Mouse (Mus musculus): ENCODE data around the gene Rrnad1.
A peak's percentile ranks its signal among the peaks of the same experiment; 100 is the strongest.
"Not testable (repeated sequence)": the region's sequence is repeated elsewhere in the genome, so short reads cannot be mapped to it uniquely, and the experiment has no call there.

The Rrnad1 gene

DNA sequence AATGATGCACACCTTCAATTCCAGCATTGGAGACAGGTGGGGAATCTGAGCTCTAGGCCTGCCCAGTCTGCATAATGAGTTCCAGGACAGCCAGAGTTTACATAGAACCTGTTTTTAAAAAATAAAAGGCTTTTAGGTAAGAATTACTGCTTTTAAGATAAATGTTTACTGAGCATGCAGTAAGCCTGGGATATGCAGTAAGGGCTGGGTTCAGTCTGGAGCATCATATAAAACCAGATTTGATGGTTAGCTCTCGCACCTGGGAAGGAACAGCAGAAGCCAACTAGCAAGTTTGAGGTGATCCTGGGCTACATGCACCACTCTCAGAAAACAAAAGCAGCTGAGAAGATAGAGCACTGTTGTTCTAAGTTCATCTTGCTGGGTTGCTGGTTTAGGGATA, 12.0 kb downstream of the Rrnad1 start:
- DNase-seq (ENCODE audit: low spot score), result no peak

GRCm38 (mm10) chr3:87916990-87917389, 13.5 kb downstream of the Rrnad1 start:
- DNase-seq (ENCODE audit: low spot score), result no peak

GRCm38 (mm10) chr3:87913891-87914290, 16.6 kb downstream of the Rrnad1 start:
- no peak for DNase-seq (ENCODE audit: low spot score)

DNA sequence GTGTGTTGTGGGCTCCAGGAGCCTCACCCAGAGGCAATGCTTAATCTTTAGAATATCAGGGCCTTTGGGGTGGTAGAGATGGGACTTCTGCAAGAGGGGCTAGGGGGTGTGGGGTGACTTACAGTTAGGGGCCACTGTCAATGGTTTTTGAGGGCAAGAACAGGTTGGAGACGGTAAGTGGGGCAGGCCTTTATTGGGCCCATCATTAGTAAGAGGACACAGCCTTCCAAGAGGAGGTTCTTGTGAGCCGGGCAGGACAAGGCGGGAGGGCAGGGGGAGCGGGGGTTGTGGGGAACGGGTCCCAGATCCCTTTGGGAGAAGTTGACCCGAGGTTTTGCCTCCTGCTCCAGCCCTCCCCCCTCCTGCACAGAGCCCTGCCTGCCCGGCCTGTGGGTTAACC, 17.0 kb downstream of the Rrnad1 start:
- no peak for DNase-seq (ENCODE audit: low spot score)

- peak; percentile 35 for DNase-seq (ENCODE audit: low spot score)
Measured at GRCm38 (mm10) chr3:87910573-87911141, 19.9 kb downstream of the Rrnad1 start.

DNA sequence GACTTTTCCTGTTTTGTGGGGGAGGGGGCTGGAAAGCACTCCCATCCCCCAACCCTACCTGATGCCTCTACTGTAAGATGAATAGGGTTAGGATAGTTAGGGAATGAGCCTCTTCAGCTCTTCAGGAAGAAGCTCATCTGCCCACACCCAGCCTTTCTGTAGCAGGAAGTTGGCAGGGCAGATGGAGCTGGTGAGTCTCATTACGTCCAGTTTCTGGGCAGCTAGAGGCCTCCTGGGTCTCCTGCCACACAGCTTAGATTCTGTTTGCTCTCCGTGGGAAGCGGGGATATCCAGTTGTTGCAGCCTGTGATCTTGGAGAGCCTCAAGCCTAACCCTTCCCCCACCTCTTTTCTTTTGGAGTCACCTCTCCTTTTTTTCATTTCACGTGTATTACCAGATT, 20.6 kb downstream of the Rrnad1 start:
- no peak for DNase-seq (ENCODE audit: low spot score)

- no peak for DNase-seq (ENCODE audit: low spot score)
Measured at GRCm38 (mm10) chr3:87909381-87909780, 21.1 kb downstream of the Rrnad1 start.

GRCm38 (mm10) chr3:87907906-87908305, 22.6 kb downstream of the Rrnad1 start:
- DNase-seq (ENCODE audit: low spot score), result no peak

DNA sequence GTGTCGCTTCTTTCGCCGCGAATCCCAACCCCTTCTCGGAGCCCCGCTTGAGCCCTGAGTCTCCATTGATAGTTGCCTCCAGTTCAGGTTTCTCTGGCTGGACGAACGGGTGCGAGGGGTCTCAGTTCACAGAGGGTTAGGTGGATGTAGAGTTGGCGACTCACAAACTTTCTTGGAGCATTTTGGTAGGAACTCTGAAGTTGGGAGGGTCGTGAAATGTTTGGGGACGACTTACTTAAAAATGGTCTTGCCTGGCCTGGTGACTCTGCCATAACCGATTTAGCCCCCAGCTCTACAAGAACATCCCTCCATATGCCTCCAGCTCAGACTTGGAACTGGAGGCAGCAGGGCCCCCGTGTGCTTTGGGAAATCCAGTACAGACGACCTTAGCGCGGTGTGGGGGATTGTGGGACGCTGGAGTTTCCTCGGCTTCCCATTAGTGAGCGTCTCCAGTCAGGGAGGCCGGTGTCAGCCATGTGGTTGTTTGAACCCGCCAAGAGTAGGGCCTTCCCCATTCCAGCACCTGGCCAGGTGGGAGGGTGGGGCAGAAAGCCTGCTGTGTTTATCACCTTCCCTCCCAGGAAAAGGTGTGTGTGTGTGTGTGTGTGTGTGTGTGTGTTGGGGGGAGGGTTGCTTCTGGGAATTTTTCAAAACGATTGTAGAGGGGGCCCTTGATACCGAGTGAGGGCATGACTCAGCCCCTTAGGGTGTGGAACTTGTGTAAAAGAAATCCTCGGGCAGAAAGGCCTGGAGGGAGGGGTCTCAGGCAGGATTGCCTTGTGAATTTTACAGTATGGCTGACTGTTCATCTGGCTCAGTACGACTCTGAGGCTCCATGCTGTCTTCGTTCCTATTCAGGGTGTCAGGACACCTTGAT, 23.3 kb downstream of the Rrnad1 start:
- peak; percentile 25 for DNase-seq (ENCODE audit: low spot score)

DNA sequence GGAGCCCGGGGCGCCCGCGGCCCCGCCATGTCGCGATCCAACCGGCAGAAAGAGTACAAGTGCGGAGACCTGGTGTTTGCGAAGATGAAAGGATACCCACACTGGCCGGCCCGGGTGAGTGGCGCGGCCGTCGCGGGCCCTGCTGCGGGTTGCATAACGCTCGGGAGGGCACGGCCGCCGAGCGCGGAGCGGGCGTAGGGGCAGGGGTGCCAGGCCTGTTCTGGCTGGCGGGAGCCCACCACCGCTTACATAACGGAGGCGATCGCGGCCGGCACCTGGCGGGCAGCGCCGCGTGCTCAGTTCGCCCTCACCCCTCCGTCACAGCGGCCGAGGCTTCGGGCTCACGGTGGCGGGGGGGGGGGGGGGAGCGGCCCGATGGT, 23.9 kb downstream of the Rrnad1 start:
- peak; percentile 46 for DNase-seq (ENCODE audit: low spot score)

GRCm38 (mm10) chr3:87905880-87906485, 24.5 kb downstream of the Rrnad1 start, which contains the start of gene Hdgf:
Gene Hdgf (plus strand): TSS chr3:87906321.
- peak; percentile 73 for DNase-seq (ENCODE audit: low spot score)

DNA sequence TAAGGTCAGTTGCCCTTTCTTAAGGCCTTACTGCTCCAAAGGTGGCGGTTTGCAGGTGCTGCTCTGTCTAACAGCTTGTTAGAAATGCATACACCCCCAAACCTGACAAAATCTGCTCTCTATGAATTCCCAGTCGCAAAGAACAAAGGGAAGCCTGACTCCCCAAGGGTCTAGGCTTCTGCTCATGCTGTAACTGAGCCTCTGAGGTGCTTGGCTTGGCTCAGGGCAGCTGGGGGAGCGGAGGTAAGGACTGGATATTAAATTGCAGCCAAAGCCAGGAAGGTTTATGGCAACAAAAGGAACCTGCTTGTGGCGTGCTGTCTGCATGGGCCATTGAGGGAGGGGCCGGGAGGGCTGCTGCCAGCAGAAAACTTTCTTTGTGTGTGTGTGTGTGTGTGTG, 26.7 kb downstream of the Rrnad1 start:
- no peak for DNase-seq (ENCODE audit: low spot score)

DNA sequence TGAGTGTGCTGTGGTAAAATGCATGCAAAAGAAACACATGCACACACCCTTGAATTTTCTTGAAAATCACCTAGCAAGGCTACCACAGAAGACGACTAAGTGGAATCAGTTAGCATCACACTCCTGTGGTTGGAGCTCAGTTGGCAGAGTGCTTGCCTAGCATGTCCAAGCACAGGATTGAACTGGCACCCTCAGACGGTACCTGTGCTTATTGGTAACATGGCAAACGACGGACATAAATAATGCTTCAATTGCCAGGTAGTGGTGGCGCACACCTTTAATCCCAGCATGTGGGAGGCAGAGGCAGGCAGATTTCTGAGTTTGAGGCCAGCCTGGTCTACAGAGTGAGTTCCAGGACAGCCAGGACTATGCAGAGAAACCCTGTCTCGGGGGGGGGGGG, 28.6 kb downstream of the Rrnad1 start:
- DNase-seq (ENCODE audit: low spot score), result not testable (repeated sequence)

DNA sequence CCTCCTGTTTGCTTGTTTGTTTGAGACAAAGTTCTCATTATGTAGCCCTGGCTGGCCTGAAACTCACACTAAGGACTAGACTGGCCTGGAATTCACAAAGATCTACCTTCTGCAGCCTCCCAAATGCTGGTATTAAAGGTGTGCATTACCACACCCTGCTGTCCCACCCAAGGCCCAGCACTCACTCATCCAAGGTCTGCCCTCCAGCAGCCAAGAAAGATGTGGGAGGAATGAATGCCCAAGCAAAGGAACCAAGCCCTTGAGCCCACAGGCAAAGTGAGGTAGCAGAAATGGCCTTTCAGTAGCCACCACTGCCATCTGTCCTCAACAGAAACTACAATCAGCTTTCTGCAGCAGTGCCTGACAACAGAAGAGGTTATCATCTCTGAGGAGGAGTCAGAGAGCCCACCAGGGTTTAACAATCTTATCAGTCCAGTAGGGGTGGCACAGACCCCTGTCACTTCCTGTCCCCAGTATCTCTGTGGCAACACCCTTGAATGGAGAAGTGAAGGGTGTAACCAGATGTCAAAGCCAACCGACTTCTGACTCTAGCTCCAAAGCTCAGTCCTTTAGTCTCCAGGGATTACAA, 29.4 kb downstream of the Rrnad1 start:
- no peak for DNase-seq (ENCODE audit: low spot score)

- no peak for DNase-seq (ENCODE audit: low spot score)
Measured at GRCm38 (mm10) chr3:87899776-87900175, 30.7 kb downstream of the Rrnad1 start.

- no peak for DNase-seq (ENCODE audit: low spot score)
Measured at GRCm38 (mm10) chr3:87899266-87899665, 31.3 kb downstream of the Rrnad1 start.

GRCm38 (mm10) chr3:87893367-87893905, 37.1 kb downstream of the Rrnad1 start:
- DNase-seq (ENCODE audit: low spot score), result no peak

DNA sequence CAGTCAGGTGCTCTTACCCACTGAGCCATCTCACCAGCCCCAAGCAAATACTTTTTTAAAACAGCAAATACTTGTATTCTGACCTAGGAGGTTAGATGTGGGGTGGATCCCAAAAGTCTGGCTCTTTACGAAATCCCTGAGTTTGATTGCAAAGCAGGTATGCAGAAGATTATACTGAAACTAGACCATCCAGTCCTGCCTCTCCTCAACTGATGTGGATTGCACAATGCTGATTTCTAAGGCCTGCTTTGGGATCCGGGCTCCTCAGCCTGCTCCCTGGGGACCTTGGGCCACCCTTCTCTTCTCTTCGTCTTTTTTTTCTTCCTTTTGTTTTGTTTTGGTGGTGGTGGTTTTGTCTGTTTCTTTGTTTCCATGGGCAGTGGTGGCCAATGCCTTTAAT, 39.0 kb downstream of the Rrnad1 start:
- no peak for DNase-seq (ENCODE audit: low spot score)

- DNase-seq (ENCODE audit: low spot score), result not testable (repeated sequence)
Measured at GRCm38 (mm10) chr3:87887400-87887799, 43.1 kb downstream of the Rrnad1 start.

GRCm38 (mm10) chr3:87886416-87886815, 44.1 kb downstream of the Rrnad1 start:
- no peak for DNase-seq (ENCODE audit: low spot score)

- DNase-seq (ENCODE audit: low spot score), result peak; percentile 15
Measured at GRCm38 (mm10) chr3:87886004-87886365, 44.5 kb downstream of the Rrnad1 start.

- peak; percentile 59 for DNase-seq (ENCODE audit: low spot score)
Measured at GRCm38 (mm10) chr3:87885281-87886003, 45.1 kb downstream of the Rrnad1 start, which contains the start of gene Prcc. Gene Prcc (minus strand): TSS chr3:87885608.
